Mouse (Mus musculus) erythroblast, embryonic 14.5 days (primary cell): ENCODE data around the gene Wrap73.

Experiments
- GATA1 ChIP-seq: IDR thresholded peaks from 2 replicates; pipeline ENCODE4 v1.6.1; 2012; ENCODE audit warnings: low read length, inconsistent platforms, mixed read lengths
- TAL1 ChIP-seq: IDR thresholded peaks from 3 replicates; pipeline ENCODE4 v1.6.1; 2012; ENCODE audit warnings: low read length, inconsistent platforms, mixed read lengths

DNA sequence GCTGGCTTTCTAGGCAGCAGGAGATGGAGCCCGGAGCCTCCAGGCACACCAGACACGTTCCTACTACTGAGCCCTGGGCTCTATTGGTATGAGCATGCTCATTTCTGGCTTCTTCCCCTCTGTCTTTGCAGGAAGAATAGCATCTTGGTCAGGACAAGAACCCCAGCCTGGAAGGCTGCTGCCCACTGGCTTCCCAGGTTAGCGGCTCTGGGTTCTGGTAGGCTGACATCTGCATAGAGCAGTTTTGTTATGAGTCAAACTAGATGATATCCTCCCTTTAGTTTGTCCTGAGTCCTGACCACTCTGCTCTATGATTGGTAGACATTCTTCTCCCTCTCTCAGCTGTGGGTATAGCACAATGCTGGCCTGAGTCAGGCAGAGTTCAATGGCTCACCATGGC is 14.9 kb upstream of the Wrap73 start:
- TF ChIP-seq GATA1 (no peak), TAL1 (no peak)
